Mouse (Mus musculus): Measurements from ENCODE around the gene Wfdc9. TPM values are rescaled to one million over a fixed set of nuclear protein-coding genes. Genes with fewer than 3 reads are reported as not detected.

The Wfdc9 gene
- total RNA-seq, 2 experiments from 2014 or later, result not detected

GRCm38 (mm10) chr2:164619050-164619449 is 37.3 kb downstream of the Wfdc9 start:
- DNase-seq, result no peak

GRCm38 (mm10) chr2:164615386-164615785 is 41.0 kb downstream of the Wfdc9 start:
- no peak for DNase-seq

DNA sequence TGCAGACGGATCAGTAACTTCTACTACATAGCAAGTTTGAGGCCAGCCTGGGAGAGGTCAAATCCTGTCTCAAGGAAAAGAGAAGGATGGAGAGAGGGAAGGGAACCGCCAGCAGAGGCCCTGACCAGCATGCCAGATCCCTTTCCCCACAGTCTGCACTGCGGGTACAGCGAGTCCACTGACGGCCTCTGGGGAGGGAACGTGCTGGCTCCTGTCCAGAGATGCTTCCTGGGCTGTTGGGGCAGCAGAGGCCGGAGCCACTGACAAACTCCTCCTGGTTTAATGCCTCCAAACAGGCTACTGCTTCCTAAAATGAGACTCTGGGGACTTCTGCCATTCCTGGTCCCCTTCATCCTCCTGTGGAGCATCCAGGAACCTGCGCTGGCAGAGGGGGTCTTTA is 42.9 kb downstream of the Wfdc9 start, which contains the start of the genes Wfdc6b and Wfdc8:
Wfdc6b (plus strand) TSS at position 52 of the 400 bp plus-strand sequence.
Wfdc8 (minus strand) TSS at position 156 of the 400 bp plus-strand sequence.
- DNase-seq, result peak; percentile 52 to 78

DNA sequence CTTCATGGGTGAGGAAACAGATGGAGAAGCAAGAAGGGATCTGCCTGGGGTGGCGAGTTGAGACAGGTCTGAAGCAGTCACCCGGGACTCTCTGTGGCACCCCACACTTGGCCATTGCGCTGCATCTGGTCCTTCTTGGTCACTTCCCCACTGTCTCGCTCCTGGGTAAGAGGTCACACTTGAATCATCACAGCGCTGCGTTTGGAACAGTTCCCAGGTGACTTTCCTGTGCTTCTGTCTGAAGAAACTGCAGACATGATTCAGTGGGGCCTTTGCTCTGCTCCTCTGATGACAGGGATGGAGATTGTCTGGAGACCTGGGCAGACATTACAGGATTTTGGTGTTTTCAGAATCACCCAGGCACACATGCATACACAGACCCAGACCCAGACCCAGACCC is 47.6 kb downstream of the Wfdc9 start:
- DNase-seq, result peak; percentile 62 to 67

- no peak for DNase-seq
These were observed 52.0 kb downstream of the Wfdc9 start for GRCm38 (mm10) chr2:164604411-164604810.

GRCm38 (mm10) chr2:164603482-164603881 is 52.9 kb downstream of the Wfdc9 start:
- DNase-seq, result no peak

DNA sequence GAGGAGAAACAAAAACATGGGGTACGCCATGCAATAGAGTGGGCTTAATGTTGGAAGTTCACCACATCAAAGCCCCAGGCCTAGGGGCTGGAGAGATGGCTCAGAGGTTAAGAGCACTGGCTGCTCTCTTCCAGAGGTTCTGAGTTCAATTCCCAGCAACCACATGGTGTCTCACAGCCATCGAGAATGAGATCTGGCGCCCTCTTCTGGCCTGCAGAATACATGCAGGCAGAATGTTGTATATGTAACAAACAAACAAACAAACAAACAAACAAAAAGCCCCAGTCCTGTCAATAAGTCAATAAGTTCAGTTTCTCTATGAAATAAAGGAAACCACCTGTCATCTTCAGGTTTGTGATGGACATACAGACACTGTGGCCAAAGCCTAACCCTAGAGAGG is 56.2 kb downstream of the Wfdc9 start:
- no peak for DNase-seq

Other genes with a start within 250 kb of the Wfdc9 start
- 100 to 1,000 TPM; 116 to 144 TPM for gene Sdc4, start 212.7 kb downstream of the Wfdc9 start, total RNA-seq (2021)
- 10 to 100 TPM; 28.3 to 33.2 TPM for gene Sys1, start 199.6 kb downstream of the Wfdc9 start, total RNA-seq (2021)
- gene Gm20458, start 195.6 kb downstream of the Wfdc9 start, total RNA-seq (2021), result 1 to 10 TPM; 5.0 to 8.4 TPM
- gene Trp53tg5, start 182.9 kb downstream of the Wfdc9 start, total RNA-seq (2021), result not detected
- gene Dbndd2, start 170.5 kb downstream of the Wfdc9 start, total RNA-seq (2021), result 10 to 100 TPM in 1 of 2 experiments, 1 to 10 TPM in 1; 8.0 to 12.5 TPM
- gene Pigt, start 159.1 kb downstream of the Wfdc9 start, total RNA-seq (2021), result 10 to 100 TPM; 74.0 to 98.3 TPM
- gene Wfdc2, start 94.2 kb downstream of the Wfdc9 start, total RNA-seq (2021), result not detected
- gene Spint3, start 83.1 kb downstream of the Wfdc9 start, total RNA-seq (2021), result not detected
- gene Wfdc6a, start 71.1 kb downstream of the Wfdc9 start, total RNA-seq (2021), result under 1 TPM in 1 of 2 experiments, not detected in 1; 0.40 TPM
- gene Eppin, start 63.0 kb downstream of the Wfdc9 start, total RNA-seq (2021), result not detected
- gene Wfdc6b, start 43.1 kb downstream of the Wfdc9 start, total RNA-seq (2021), result not detected
- not detected for gene Wfdc8, start 43.0 kb downstream of the Wfdc9 start, total RNA-seq (2021)
- not detected for gene Wfdc16, start 17.8 kb downstream of the Wfdc9 start, total RNA-seq (2021)
- not detected for gene Wfdc10, start 537 bp downstream of the Wfdc9 start, total RNA-seq (2021)
- not detected for gene Wfdc11, start 17.5 kb upstream of the Wfdc9 start, total RNA-seq (2021)
- not detected for gene Wfdc13, start 28.5 kb upstream of the Wfdc9 start, total RNA-seq (2021)
- not detected for gene Spint4, start 41.9 kb upstream of the Wfdc9 start, total RNA-seq (2021)
- gene Spint5, start 58.7 kb upstream of the Wfdc9 start, total RNA-seq (2021), result not detected
- gene Wfdc3, start 89.3 kb upstream of the Wfdc9 start, total RNA-seq (2021), result under 1 TPM; 0.26 to 0.36 TPM
- 10 to 100 TPM; 39.8 to 44.2 TPM for gene Dnttip1, start 89.4 kb upstream of the Wfdc9 start, total RNA-seq (2021)
- gene Ube2c, start 113.3 kb upstream of the Wfdc9 start, total RNA-seq (2021), result 10 to 100 TPM in 1 of 2 experiments, 1 to 10 TPM in 1; 7.0 to 10.4 TPM
- gene Tnnc2, start 123.4 kb upstream of the Wfdc9 start, total RNA-seq (2021), result under 1 TPM in 1 of 2 experiments, not detected in 1; 0.53 TPM
- gene Snx21, start 129.2 kb upstream of the Wfdc9 start, total RNA-seq (2021), result 10 to 100 TPM; 29.2 to 35.3 TPM
- 10 to 100 TPM; 31.5 to 33.6 TPM for gene Acot8, start 148.3 kb upstream of the Wfdc9 start, total RNA-seq (2021)
- gene Zswim3, start 148.5 kb upstream of the Wfdc9 start, total RNA-seq (2021), result 1 to 10 TPM; 4.0 to 4.7 TPM
- 10 to 100 TPM in 1 of 2 experiments, 1 to 10 TPM in 1; 9.3 to 10.2 TPM for gene Zswim1, start 166.1 kb upstream of the Wfdc9 start, total RNA-seq (2021)
- not detected for gene Spata25, start 172.0 kb upstream of the Wfdc9 start, total RNA-seq (2021)
- gene Ctsa, start 176.3 kb upstream of the Wfdc9 start, total RNA-seq (2021), result 100 to 1,000 TPM; 105 to 112 TPM
- gene Neurl2, start 176.9 kb upstream of the Wfdc9 start, total RNA-seq (2021), result 1 to 10 TPM; 2.1 to 2.5 TPM
- 10 to 100 TPM; 21.1 to 34.7 TPM for gene Pltp, start 201.1 kb upstream of the Wfdc9 start, total RNA-seq (2021)
- gene Pcif1, start 222.7 kb upstream of the Wfdc9 start, total RNA-seq (2021), result 10 to 100 TPM; 45.4 to 53.9 TPM

Data from adrenal gland, postnatal 36 days (tissue).